Mouse (Mus musculus): ENCODE data around the gene Krt15. TPM values are rescaled to one million over a fixed set of nuclear protein-coding genes. Genes with fewer than 3 reads are reported as not detected.

Krt15 gene
- total and polyA plus RNA-seq, 3 experiments: 0.21 TPM; not detected in 2

DNA sequence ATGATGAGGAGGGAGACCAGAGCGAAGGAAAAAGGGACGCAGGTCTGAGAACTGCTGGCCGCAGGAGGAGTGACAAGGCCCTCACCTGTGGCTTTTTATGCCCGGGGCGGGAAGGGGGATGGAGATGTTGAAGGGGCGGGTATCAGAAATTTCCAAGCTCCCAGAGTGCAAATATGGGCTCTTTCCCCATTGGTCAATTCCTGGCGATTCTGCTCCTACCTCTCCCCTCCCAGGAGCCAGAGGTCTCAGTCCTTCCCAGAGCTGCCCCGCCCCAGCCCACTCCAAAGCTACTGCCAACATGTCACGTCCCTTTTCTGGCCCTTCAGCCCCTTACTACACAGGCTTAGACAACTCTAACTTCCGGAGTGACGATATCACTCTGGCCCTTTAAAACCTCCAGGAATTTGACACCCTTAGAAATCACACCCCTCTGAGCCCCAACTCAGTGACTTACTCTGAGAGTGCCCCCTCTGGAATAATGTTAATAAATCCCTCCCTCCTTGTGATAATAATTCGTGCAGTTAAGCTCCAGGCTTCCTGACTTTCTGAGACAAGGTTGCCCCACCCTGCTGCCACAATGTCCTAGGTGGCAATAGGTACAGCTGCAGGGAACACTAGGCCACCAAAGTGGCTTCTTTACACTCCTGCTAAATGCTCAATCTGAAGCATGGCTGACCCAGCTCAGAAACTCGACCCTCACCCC, 10.3 kb upstream of the Krt15 start:
- Histone ChIP-seq H3K4me3 (replicated peaks in 1 of 3; ENCODE audit: low read depth in 2 of 3, low read length in 2 of 3, poor library complexity in 1 of 3) (no peak overlapping the region), H3K4me1 (ENCODE audit: control insufficient read depth in 1 of 2, insufficient read depth in 2 of 2) (no peaks in the 10 kb centered on the region), H3K9ac (ENCODE audit: insufficient read depth, low read depth) (no peak overlapping the region), H3K4me2 (ENCODE audit: insufficient read depth, low read depth, poor library complexity, severe bottlenecking) (no peak overlapping the region), H3K27me3 (replicated peaks) (peaks cover 87% of the 10 kb centered on the region), H3K36me3 (replicated peaks in 1 of 2; ENCODE audit: control insufficient read depth in 1 of 2, insufficient read depth in 1 of 2, low read length in 1 of 2) (no peaks in the 10 kb centered on the region), H3K27ac (ENCODE audit: insufficient read depth, low read depth) (no peak overlapping the region), H3K79me2 (replicated peaks; ENCODE audit: control insufficient read depth, extremely low read depth, insufficient read depth, poor library complexity, severe bottlenecking) (no peaks in the 10 kb centered on the region), H3K9me3 (replicated peaks; ENCODE audit: low read length) (no peaks in the 10 kb centered on the region)
- dilution Hi-C loops (cut with MboI; ENCODE audit: extremely low pct_ligation_motif_present, extremely low pct_unique_long_range_greater_than_20kb, low sequenced_read_pairs) (no loop called here), in situ Hi-C loops (cut with MboI; ENCODE audit: low pct_ligation_motif_present, low pct_unique_long_range_greater_than_20kb, low sequenced_read_pairs) (no loop called here)
- DNase-seq (ENCODE audit: extremely low read depth): no peak
- TF ChIP-seq POLR2A (IDR thresholded peaks at IDR 0.05; ENCODE audit: low read depth, low read length) (no peak), JUN (IDR thresholded peaks at IDR 0.05; ENCODE audit: insufficient read depth, low read depth, low read length) (no peak), CHD2 (IDR thresholded peaks at IDR 0.05; ENCODE audit: low read length) (no peak), ZKSCAN1 (IDR thresholded peaks at IDR 0.05; ENCODE audit: borderline replicate concordance, low read depth, low read length) (no peak), SMC3 (IDR thresholded peaks at IDR 0.05; ENCODE audit: low read depth, low read length) (no peak), HCFC1 (IDR thresholded peaks at IDR 0.05; ENCODE audit: low read depth, low read length) (no peak), MAX (IDR thresholded peaks at IDR 0.05; ENCODE audit: low read length) (no peak), ELF1 (IDR thresholded peaks at IDR 0.05; ENCODE audit: low read depth, low read length) (no peak)

DNA sequence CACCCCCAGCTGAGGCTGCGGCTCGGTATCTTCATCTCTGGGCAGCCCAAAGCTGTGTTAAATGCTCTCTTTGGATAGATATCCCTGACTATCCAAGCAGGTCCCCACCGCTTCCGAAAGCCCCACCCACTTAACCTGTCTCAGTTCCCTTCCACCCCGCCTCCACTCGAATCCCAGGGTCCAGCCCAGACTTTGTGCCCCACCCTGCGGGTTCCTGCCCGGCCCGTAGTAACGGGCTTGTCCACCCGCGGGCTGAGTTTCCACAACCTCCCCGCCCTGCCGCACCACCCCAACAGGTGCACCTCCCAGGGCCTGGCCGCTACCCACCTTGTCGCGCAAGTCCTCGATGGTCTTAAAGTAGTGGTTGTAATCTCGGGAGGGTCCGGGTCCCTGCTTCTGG, 9.4 kb upstream of the Krt15 start:
- TF ChIP-seq NELFE (IDR thresholded peaks at IDR 0.05; ENCODE audit: low read depth, low read length) (no peak), RAD21 (IDR thresholded peaks at IDR 0.05; ENCODE audit: low read depth, low read length) (no peak), CTCF (conservative IDR thresholded peaks at IDR 0.05 in 1 of 2, IDR thresholded peaks at IDR 0.05 in 1 of 2; ENCODE audit: low read depth in 2 of 2, low read length in 2 of 2) (no peak), ZKSCAN1 (IDR thresholded peaks at IDR 0.05; ENCODE audit: borderline replicate concordance, low read depth, low read length) (no peak), BHLHE40 (IDR thresholded peaks at IDR 0.05; ENCODE audit: low read depth, low read length) (no peak), ZMIZ1 (IDR thresholded peaks at IDR 0.05; ENCODE audit: low read depth, low read length) (no peak), ETS1 (conservative IDR thresholded peaks at IDR 0.05; ENCODE audit: low read depth, low read length) (no peak), UBTF (IDR thresholded peaks at IDR 0.05; ENCODE audit: low read depth, low read length) (no peak), MAZ (IDR thresholded peaks at IDR 0.05; ENCODE audit: low read depth, low read length) (no peak), EP300 (IDR thresholded peaks at IDR 0.05; ENCODE audit: low read length) (no peak), RCOR1 (conservative IDR thresholded peaks at IDR 0.05; ENCODE audit: low read depth, low read length) (no peak), HCFC1 (IDR thresholded peaks at IDR 0.05; ENCODE audit: low read depth, low read length) (no peak), ZNF384 (IDR thresholded peaks at IDR 0.05; ENCODE audit: low read depth, low read length) (no peak)
- no peaks in the 10 kb centered on the region for H3K4me1 ChIP-seq (ENCODE audit: control insufficient read depth in 1 of 2, insufficient read depth in 2 of 2)
- H3K36me3 ChIP-seq (replicated peaks in 1 of 2; ENCODE audit: control insufficient read depth in 1 of 2, insufficient read depth in 1 of 2, low read length in 1 of 2): no peaks in the 10 kb centered on the region
- no peak overlapping the region for H3K4me2 ChIP-seq (ENCODE audit: insufficient read depth, low read depth, poor library complexity, severe bottlenecking)
- in situ Hi-C loops (cut with MboI; ENCODE audit: low pct_ligation_motif_present, low pct_unique_long_range_greater_than_20kb, low sequenced_read_pairs) (no loop called here), dilution Hi-C loops (cut with MboI; ENCODE audit: extremely low pct_ligation_motif_present, extremely low pct_unique_long_range_greater_than_20kb, low sequenced_read_pairs) (no loop called here)
- no peak overlapping the region for H3K27ac ChIP-seq (ENCODE audit: insufficient read depth, low read depth)
- H3K4me3 ChIP-seq (replicated peaks in 1 of 3; ENCODE audit: low read depth in 2 of 3, low read length in 2 of 3, poor library complexity in 1 of 3): no peak overlapping the region
- H3K9ac ChIP-seq (ENCODE audit: insufficient read depth, low read depth): no peak overlapping the region
- H3K9me3 ChIP-seq (replicated peaks; ENCODE audit: low read length): no peaks in the 10 kb centered on the region
- H3K27me3 ChIP-seq (replicated peaks): peaks cover 87% of the 10 kb centered on the region
- H3K79me2 ChIP-seq (replicated peaks; ENCODE audit: control insufficient read depth, extremely low read depth, insufficient read depth, poor library complexity, severe bottlenecking): no peaks in the 10 kb centered on the region
- no peak for DNase-seq (ENCODE audit: extremely low read depth)
